Mouse (Mus musculus) erythroblast, embryonic 14.5 days (primary cell): Measurements from ENCODE around the gene Eif4g3.

ENCODE experiments used
- GATA1 ChIP-seq: IDR thresholded peaks from 2 replicates; pipeline ENCODE4 v1.6.1; 2012; ENCODE audit warnings: low read length, inconsistent platforms, mixed read lengths
- TAL1 ChIP-seq: IDR thresholded peaks from 3 replicates; pipeline ENCODE4 v1.6.1; 2012; ENCODE audit warnings: low read length, inconsistent platforms, mixed read lengths

GRCm38 (mm10) chr4:138217441-138217840 lies 224.6 kb downstream of the Eif4g3 start:
- TF ChIP-seq GATA1: no peak
- TF ChIP-seq TAL1: no peak
